Mouse (Mus musculus) ES-E14 (cell line): ENCODE results near the gene Cd320. TPM values are rescaled to one million over a fixed set of nuclear protein-coding genes. Genes with fewer than 3 reads are reported as not detected.
"Not testable (repeated sequence)": the region's sequence is repeated elsewhere in the genome, so short reads cannot be mapped to it uniquely, and the experiment has no call there.

Experiments used
- DNase-seq: peaks from one replicate; pipeline ENCODE4 v3.0.0-alpha.2; 2013; ENCODE audit warnings: low read depth, low spot score
- H3K27ac ChIP-seq: 2 replicates; pipeline ENCODE4 v1.5.1; 2012; ENCODE audit warnings: low read depth, mild to moderate bottlenecking, low read length, moderate library complexity, mixed read lengths; ENCODE audit not compliant: poor library complexity, insufficient read depth, severe bottlenecking
- H3K36me3 ChIP-seq: 2 replicates; pipeline ENCODE4 v1.6.1; 2012; ENCODE audit warnings: mild to moderate bottlenecking, low read length, moderate library complexity, mixed read lengths; ENCODE audit not compliant: control insufficient read depth, poor library complexity, insufficient read depth, severe bottlenecking
- H3K4me1 ChIP-seq, 2 experiments: fragments of 150-350 bp in 1 of 2; sonication (generic) in 1 of 2; 2 replicates each; pipeline ENCODE4 v1.6.1; 2012; ENCODE audit warnings: low read length in 2 of 2, mild to moderate bottlenecking in 1 of 2, mixed read lengths in 1 of 2; ENCODE audit not compliant: control insufficient read depth in 2 of 2, insufficient read depth in 2 of 2, poor library complexity in 1 of 2
- H3K4me3 ChIP-seq, 2 experiments: fragments of 150-350 bp in 1 of 2; sonication (generic) in 1 of 2; 2 replicates each; pipeline ENCODE4 v1.5.1; 2012; ENCODE audit warnings: low read length in 2 of 2, low read depth in 1 of 2, mild to moderate bottlenecking in 1 of 2, mixed read lengths in 1 of 2; ENCODE audit not compliant: insufficient read depth in 1 of 2, poor library complexity in 1 of 2, severe bottlenecking in 1 of 2
- H3K9ac ChIP-seq: 2 replicates; pipeline ENCODE4 v1.6.1; 2012; ENCODE audit warnings: low read depth, mild to moderate bottlenecking, low read length, mixed read lengths; ENCODE audit not compliant: poor library complexity, insufficient read depth, severe bottlenecking
- H3K9me3 ChIP-seq: fragments of 150-350 bp; sonication (generic); 2 replicates; pipeline ENCODE4 v1.6.1; 2012; ENCODE audit warnings: low read depth, mild to moderate bottlenecking, low read length; ENCODE audit not compliant: control insufficient read depth, insufficient read depth
- CHD2 ChIP-seq: IDR thresholded peaks from 2 replicates; pipeline ENCODE4 v1.6.1; 2014; ENCODE audit warnings: mild to moderate bottlenecking, low read depth, low read length, inconsistent platforms
- HCFC1 ChIP-seq: IDR thresholded peaks from 2 replicates; pipeline ENCODE4 v1.6.1; 2012; ENCODE audit warnings: low read length, inconsistent platforms, borderline replicate concordance; ENCODE audit not compliant: insufficient read depth
- MAFK ChIP-seq: IDR thresholded peaks from 2 replicates; pipeline ENCODE4 v1.6.1; 2014; ENCODE audit warnings: mild to moderate bottlenecking, low read depth, low read length, inconsistent platforms; ENCODE audit not compliant: insufficient read depth
- ZC3H11A ChIP-seq: IDR thresholded peaks from 2 replicates; pipeline ENCODE4 v1.6.1; 2012; ENCODE audit warnings: low read depth, mild to moderate bottlenecking, inconsistent platforms, low read length, borderline replicate concordance
- ZNF384 ChIP-seq: IDR thresholded peaks from 2 replicates; pipeline ENCODE4 v1.6.1; 2012; ENCODE audit warnings: low read depth, low read length, inconsistent platforms
- in situ Hi-C, 2 experiments: fragments of 600-800 bp; cut with MboI; formaldehyde crosslinking; loops; one replicate each; pipeline ENCODE4 v1.15.1; 2025; ENCODE audit warnings: low sequenced_read_pairs in 2 of 2, inconsistent platforms in 1 of 2; ENCODE audit not compliant: unreplicated experiment in 2 of 2
- total RNA-seq: library from RNA; depleted of rRNA; stranded (reverse); fragments of 300-350 nt; gene quantifications from 2 replicates; pipeline ENCODE4 v1.2.3, GENCODE M21; 2012

The Cd320 gene
- total RNA-seq, 1 experiment, result 131 TPM

GRCm38 (mm10) chr17:33824084-33824996, 18.6 kb upstream of the Cd320 start, which contains the start of the genes Rps28 and Ndufa7:
Gene Rps28, minus strand, starts transcription at chr17:33824562.
Gene Ndufa7, plus strand, starts transcription at chr17:33824572.
- peak within 1 kb of the TSS; percentile 100 for H3K9ac ChIP-seq
- H3K4me3 ChIP-seq, result peak within 1 kb of the TSS; percentile 84 to 98
- peak; percentile 91 for DNase-seq
- H3K27ac ChIP-seq, result peak within 1 kb of the TSS; percentile 92
- H3K9me3 ChIP-seq, result no peaks in the 10 kb centered on the region
- peaks cover 54% of the 10 kb centered on the region for H3K36me3 ChIP-seq
- H3K4me1 ChIP-seq, result peaks cover 10 to 14% of the 10 kb centered on the region in 2 experiments
- TF ChIP-seq CHD2 (peak; percentile 99), ZNF384 (no peak), HCFC1 (peak; percentile 73; the same call in 1 of the 2 replicates)
- in situ Hi-C loops, result no loop called here

DNA sequence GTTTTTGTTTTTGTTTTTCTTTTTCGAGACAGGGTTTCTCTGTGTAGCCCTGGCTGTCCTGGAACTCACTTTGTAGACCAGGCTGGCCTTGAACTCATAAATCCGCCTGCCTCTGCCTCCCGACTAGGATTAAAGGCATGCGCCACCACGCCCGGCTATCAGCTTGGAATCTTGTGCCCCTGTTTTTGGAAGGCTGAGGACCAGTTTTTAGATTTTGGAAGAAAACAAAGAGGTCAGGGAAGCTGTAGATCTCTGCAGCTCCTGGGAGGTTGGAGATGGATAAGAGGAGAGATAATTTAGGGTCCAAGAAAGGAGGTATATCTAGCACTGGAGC, 17.9 kb upstream of the Cd320 start:
- in situ Hi-C loops, result not testable (repeated sequence)
- peak overlapping the region; percentile 92; the same call in 1 of the 2 replicates for H3K27ac ChIP-seq
- peak overlapping the region; percentile 97 for H3K9ac ChIP-seq

DNA sequence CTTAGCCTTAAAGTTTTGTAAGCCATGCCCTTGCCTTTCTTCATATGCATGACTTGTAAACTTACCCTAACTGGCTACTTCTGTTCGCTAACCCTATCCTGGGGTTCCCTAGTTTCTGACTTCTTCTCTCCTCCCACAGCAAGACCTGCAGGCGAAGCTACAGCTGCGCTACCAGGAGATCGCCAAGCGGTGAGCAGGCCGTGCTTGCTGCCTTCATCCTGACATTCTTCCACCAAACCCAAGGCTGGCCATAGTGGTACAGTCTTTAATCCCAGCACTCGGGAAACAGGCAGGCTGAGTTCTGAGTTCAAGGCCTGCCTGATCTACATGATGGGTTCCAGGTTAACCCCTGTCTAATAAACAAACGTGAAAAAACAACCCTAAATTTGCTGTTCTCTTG, 17.4 kb upstream of the Cd320 start:
- TF ChIP-seq CHD2 (no peak), ZNF384 (no peak), HCFC1 (no peak), MAFK (no peak), ZC3H11A (no peak)
- Histone ChIP-seq H3K9ac (peak overlapping the region; percentile 97), H3K4me1 (peaks cover 10% of the 10 kb centered on the region in 2 experiments), H3K4me3 (peak overlapping the region; percentile 84 to 98), H3K27ac (peak overlapping the region; percentile 92), H3K9me3 (no peaks in the 10 kb centered on the region), H3K36me3 (peaks cover 51% of the 10 kb centered on the region)
- no peak for DNase-seq
- in situ Hi-C loops, result no loop called here

More for the DNA sequence above, 17.9 kb upstream of the Cd320 start:
- not testable (repeated sequence) for DNase-seq, H3K9me3 ChIP-seq
- H3K36me3 ChIP-seq, result peaks cover 53% of the 10 kb centered on the region
- H3K4me3 ChIP-seq, result peak overlapping the region; percentile 84 to 98
- H3K4me1 ChIP-seq, result peaks cover 10% of the 10 kb centered on the region in 2 experiments

DNA sequence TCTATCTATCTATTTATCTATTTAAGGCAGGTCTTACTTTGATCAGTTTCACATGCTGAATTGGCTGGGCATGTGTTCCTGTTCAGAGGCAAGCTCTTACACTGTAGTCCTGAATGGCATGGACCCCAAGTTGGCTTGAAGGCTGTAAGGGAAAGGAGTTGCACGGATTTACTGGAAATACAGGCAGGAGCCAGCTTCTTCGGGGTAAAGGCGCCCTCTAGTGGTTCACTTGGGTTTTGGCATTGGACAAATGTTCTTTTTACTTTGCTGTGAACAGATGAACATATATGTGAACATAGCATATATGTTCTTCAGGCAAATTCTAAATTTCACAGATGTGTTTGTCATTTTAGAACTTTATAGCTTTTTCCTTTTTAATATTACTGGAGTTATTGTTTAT, 16.0 kb upstream of the Cd320 start:
- TF ChIP-seq CHD2 (no peak), ZNF384 (no peak), MAFK (no peak), ZC3H11A (no peak), HCFC1 (no peak)
- Histone ChIP-seq H3K4me3 (no peak overlapping the region), H3K4me1 (peaks cover 8 to 10% of the 10 kb centered on the region in 2 experiments), H3K36me3 (peaks cover 51% of the 10 kb centered on the region), H3K27ac (no peak overlapping the region), H3K9me3 (no peaks in the 10 kb centered on the region), H3K9ac (no peak overlapping the region)
- in situ Hi-C loops, result no loop called here
- no peak for DNase-seq

DNA sequence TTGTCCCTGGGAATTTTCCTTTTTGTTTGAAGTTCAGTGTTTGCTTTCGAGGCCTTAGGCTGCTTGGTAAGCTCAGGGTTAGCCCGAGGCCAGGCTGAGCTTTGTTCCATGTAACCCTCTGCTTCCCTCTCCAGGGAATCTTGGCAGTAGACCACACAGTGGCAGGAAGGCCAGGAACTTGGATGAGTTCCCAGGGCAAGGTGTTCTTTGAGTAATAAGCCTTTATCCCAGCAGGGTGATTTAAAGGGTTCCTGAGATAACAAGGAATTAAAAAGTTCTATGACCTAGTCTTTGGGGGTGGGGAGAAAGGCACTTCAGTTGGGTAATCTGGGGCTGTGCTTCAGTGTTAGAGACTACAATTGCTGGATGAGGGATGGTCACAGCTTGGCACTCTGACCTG, 14.0 kb upstream of the Cd320 start:
- Histone ChIP-seq H3K9ac (no peak overlapping the region), H3K9me3 (no peaks in the 10 kb centered on the region), H3K4me1 (peaks cover 4 to 10% of the 10 kb centered on the region in 2 experiments; a peak in 3 of 4 replicates), H3K27ac (no peak overlapping the region), H3K4me3 (no peak overlapping the region), H3K36me3 (peaks cover 41% of the 10 kb centered on the region)
- DNase-seq, result no peak
- TF ChIP-seq ZNF384 (no peak), MAFK (no peak), ZC3H11A (no peak), CHD2 (no peak), HCFC1 (no peak)
- in situ Hi-C loops, result no loop called here
